Comparison of ENCODE assay signal across 19 mouse cellular contexts in the genomic region with DNA sequence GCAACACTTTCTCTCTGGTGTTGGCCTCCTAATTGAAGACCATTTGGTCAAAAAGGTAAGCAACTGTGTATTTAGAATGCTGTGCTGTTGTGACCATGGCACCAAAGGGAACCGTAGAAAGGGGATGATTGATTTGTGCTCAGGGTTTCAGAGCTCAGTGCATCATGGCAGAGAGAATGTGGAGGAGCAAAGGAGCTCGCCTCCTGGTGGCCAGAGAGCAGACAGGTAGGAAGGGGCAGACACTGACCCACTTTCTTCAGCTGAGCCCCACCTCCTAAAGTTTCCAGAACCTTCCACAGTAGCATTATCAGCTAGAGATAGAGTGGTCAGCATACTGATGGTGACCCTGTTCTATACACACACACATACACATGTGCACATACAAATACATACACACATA. TPM values are rescaled to one million over a fixed set of nuclear protein-coding genes. Genes with fewer than 3 reads are reported as not detected.
DNase-seq lines count a peak whose midpoint lies in the region; ATAC-seq and TF ChIP-seq lines count a peak whose summit lies in the region.
"Had no signal": no experiment of that assay in that cellular context is flagged by ENCODE, and none has a peak within 500 bp of the region (broad histone marks: within the 10 kb centered on the region; RNA-seq: fewer than 3 reads in every experiment).

No protein-coding gene starts in this region.

- peak; percentile 67 for ATAC-seq in erythroblast, adult 5-6 weeks (replicated peaks; ENCODE audit: low FRiP score, poor library complexity, severe bottlenecking)

- H3K27ac ChIP-seq in left cerebral cortex, adult 2 months, result no peak overlapping the region
- H3K27ac ChIP-seq: heart, embryonic 15.5 days had no signal

- no peak for DNase-seq in left cerebral cortex, adult 2 months (ENCODE audit: extremely low spot score in 1 of 2, low spot score in 2 of 2)
- no peak for DNase-seq in left cerebral cortex, postnatal 25 days (ENCODE audit: low spot score in 2 of 2)
- DNase-seq in A20 (ENCODE audit: low read depth, low spot score) (peak; percentile 5), ES-CJ7 (ENCODE audit: low read depth, low spot score) (peak; percentile 8)
- DNase-seq in gastrocnemius, postnatal 10 days, result no peak
- no peak for DNase-seq in c-Kit-positive CD71-positive TER-119-positive erythroid progenitor cells, embryonic 14.5 days (ENCODE audit: low spot score)
- DNase-seq: adrenal gland, postnatal 25 days; cerebellum, adult 11-12 months; kidney, adult 11 months; right cerebral cortex, adult 18-20 months; spleen, adult 18-20 months had no signal

- intact Hi-C loops in left cerebral cortex, adult 2 months (cut with DNase I), result no loop called here
- intact Hi-C loops in left cerebral cortex, postnatal 25 days (cut with DNase I), result no loop called here

- peak; percentile 12 for TF ChIP-seq CTCF in left cerebral cortex, adult 2 months (IDR thresholded peaks at IDR 0.05)

- no peak overlapping the region for H3K4me3 ChIP-seq in left cerebral cortex, adult 2 months
- H3K4me3 ChIP-seq: erythroblast, embryonic 14.5 days; heart, embryonic 15.5 days; myocyte had no signal

RNA-seq across cellular contexts. Expression of gene Fcnb, which starts 21.3 kb away (rescaled TPM):
- not detected for total RNA-seq in left cerebral cortex, adult 2 months (2021)
- total RNA-seq in left cerebral cortex, postnatal 25 days (2021), result not detected
- total RNA-seq in erythroblast, adult 5-6 weeks (2015; ENCODE audit: low replicate concordance), result 217 and 263 TPM in 2 replicates
- 104 and 130 TPM in 2 replicates for total RNA-seq in erythroblast, adult 5-6 weeks (2017; ENCODE audit: low replicate concordance)
- under 1 TPM in 1 of 2 experiments, not detected in 1; 0.45 TPM for total RNA-seq in gastrocnemius, postnatal 10 days (2021)
- total RNA-seq: adrenal gland, postnatal 25 days; CH12.LX; gastrocnemius, postnatal 4 days; left cerebral cortex, adult 18-20 months; liver, adult 2 months had no signal

Comparison
In these comparisons a context has a peak if more than half of its experiments do, and no peak if none do; other contexts are left out.
1. DNase-seq: peak in A20 (single experiment) and ES-CJ7 (single experiment); none in left cerebral cortex, adult 2 months (0 of 2), left cerebral cortex, postnatal 25 days (0 of 2), gastrocnemius, postnatal 10 days (single experiment) and c-Kit-positive CD71-positive TER-119-positive erythroid progenitor cells, embryonic 14.5 days (single experiment).
2. RNA of gene Fcnb, which starts 21.3 kb away (total RNA-seq): 104 to 263 TPM in erythroblast, adult 5-6 weeks; 0.45 TPM in gastrocnemius, postnatal 10 days, not detected in left cerebral cortex, postnatal 25 days and not detected in left cerebral cortex, adult 2 months; every median in the first group is over 10 times any median in the second.